Mouse (Mus musculus) G1E (cell line): ENCODE measurements around the gene Rtl5.

Experiments used
- CTCF ChIP-seq: IDR thresholded peaks from 2 replicates; pipeline ENCODE4 v1.5.1; 2012; ENCODE audit warnings: low read depth, low read length, inconsistent platforms, mixed read lengths
- GATA1 ChIP-seq: IDR thresholded peaks from 2 replicates; pipeline ENCODE4 v1.6.1; 2012; ENCODE audit warnings: borderline replicate concordance, low read length, inconsistent platforms, mixed read lengths

GRCm38 (mm10) chrX:102101886-102102285 lies 30.8 kb upstream of the Rtl5 start:
- TF ChIP-seq CTCF (no peak), GATA1 (no peak)
